Comparison of ENCODE assay signal across 8 mouse cellular contexts in the genomic region with DNA sequence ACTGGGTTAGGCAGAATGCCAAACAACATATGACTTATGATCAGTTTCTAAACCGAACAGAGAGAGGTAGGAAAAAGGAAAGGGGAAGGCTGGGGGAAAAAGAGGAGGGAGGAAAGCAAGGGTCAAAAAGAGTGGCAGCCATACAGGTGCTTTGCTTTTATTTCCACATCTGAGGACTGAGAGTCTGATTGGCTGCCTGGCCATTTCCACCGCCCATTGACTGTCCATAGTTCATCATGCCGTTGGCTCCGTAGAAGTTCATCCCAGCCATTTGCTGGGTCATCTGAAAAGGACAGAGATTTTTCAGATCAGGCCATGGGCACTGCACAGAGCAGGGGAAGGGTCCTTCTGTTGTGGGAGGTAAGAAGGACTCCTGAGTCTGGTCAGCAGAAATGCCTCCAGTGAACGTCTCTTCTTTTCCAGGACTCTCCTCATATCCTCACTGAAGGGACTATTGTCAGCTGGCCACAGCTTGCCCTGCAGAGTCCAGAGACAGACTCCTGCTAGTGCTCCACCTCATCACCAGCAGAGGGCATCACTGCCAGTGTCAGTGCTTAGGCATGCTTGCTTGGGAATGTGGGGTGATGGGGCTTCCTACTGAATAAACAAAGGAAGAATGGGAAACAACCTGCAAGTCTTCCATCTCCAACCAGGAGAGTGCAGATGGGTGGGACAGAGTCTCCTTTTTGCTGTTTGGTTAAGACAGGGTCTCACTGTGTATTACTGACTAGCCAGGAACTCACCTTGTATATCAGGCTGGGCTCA. TPM values are rescaled to one million over a fixed set of nuclear protein-coding genes. Genes with fewer than 3 reads are reported as not detected.
A peak's percentile ranks its signal among the peaks of the same experiment; 100 is the strongest.
DNase-seq lines count a peak whose midpoint lies in the region; ATAC-seq and TF ChIP-seq lines count a peak whose summit lies in the region.

No protein-coding gene starts in this region.

- no peak overlapping the region for H3K27ac ChIP-seq in hindbrain, embryonic 11.5 days (ENCODE audit: low read depth, low read length)
- H3K27ac ChIP-seq in hindbrain, embryonic 12.5 days = no peak overlapping the region
- H3K27ac ChIP-seq in ES-Bruce4 (ENCODE audit: insufficient read depth, low read length) = no peak overlapping the region
- H3K27ac ChIP-seq in liver, embryonic 13.5 days = no peak overlapping the region

- H3K4me3 ChIP-seq in hindbrain, embryonic 11.5 days (ENCODE audit: low read depth, low read length) = no peak overlapping the region
- H3K4me3 ChIP-seq in hindbrain, embryonic 12.5 days = no peak overlapping the region
- H3K4me3 ChIP-seq in ES-Bruce4 (ENCODE audit: low read depth, low read length) = no peak overlapping the region
- no peak overlapping the region for H3K4me3 ChIP-seq in liver, embryonic 13.5 days (replicated peaks)

- H3K27me3 ChIP-seq in hindbrain, embryonic 11.5 days (ENCODE audit: control insufficient read depth, insufficient read depth, low read length) = no peaks in the 10 kb centered on the region
- no peaks in the 10 kb centered on the region for H3K27me3 ChIP-seq in hindbrain, embryonic 12.5 days
- no peaks in the 10 kb centered on the region for H3K27me3 ChIP-seq in ES-Bruce4 (ENCODE audit: control insufficient read depth, insufficient read depth, low read length, poor library complexity, severe bottlenecking)
- H3K27me3 ChIP-seq in liver, embryonic 13.5 days = no peaks in the 10 kb centered on the region

- no peak for TF ChIP-seq POLR2A in ES-Bruce4 (IDR thresholded peaks at IDR 0.05; ENCODE audit: insufficient read depth, low read length)

- ATAC-seq in hindbrain, embryonic 11.5 days (ENCODE audit: low FRiP score) = no peak
- ATAC-seq in hindbrain, embryonic 12.5 days (ENCODE audit: low FRiP score) = no peak
- peak; percentile 62; the same call in 1 of the 2 replicates for ATAC-seq in granulocyte monocyte progenitor cell, adult 5-6 weeks (replicated peaks; ENCODE audit: poor library complexity, severe bottlenecking)
- 0 out of 2 replicates have a peak, but pooled peaks have one; percentile 24 for ATAC-seq in liver, embryonic 13.5 days (ENCODE audit: low read depth)

- DNase-seq in hindbrain, embryonic 11.5 days (ENCODE audit: low spot score) = peak; percentile 37
- peak; percentile 62 for DNase-seq in adrenal gland, postnatal 14 days
- DNase-seq in liver, embryonic 13.5 days = no peak
- peak; percentile 57 for DNase-seq in retina, postnatal 1 day
- no peak for DNase-seq in gastrocnemius, adult 18-20 months (ENCODE audit: low spot score)

- H3K9ac ChIP-seq in hindbrain, embryonic 11.5 days (ENCODE audit: low read depth, low read length) = no peak overlapping the region
- no peak overlapping the region for H3K9ac ChIP-seq in hindbrain, embryonic 12.5 days
- no peak overlapping the region for H3K9ac ChIP-seq in ES-Bruce4 (ENCODE audit: low read depth, poor library complexity, severe bottlenecking)
- no peak overlapping the region for H3K9ac ChIP-seq in liver, embryonic 13.5 days

- no peak overlapping the region for H3K4me2 ChIP-seq in hindbrain, embryonic 11.5 days (replicated peaks; ENCODE audit: low read depth, low read length)
- H3K4me2 ChIP-seq in hindbrain, embryonic 12.5 days (replicated peaks) = no peak overlapping the region
- H3K4me2 ChIP-seq in liver, embryonic 13.5 days = no peak overlapping the region

- no peaks in the 10 kb centered on the region for H3K9me3 ChIP-seq in hindbrain, embryonic 11.5 days (ENCODE audit: control insufficient read depth, low read length)
- no peaks in the 10 kb centered on the region for H3K9me3 ChIP-seq in hindbrain, embryonic 12.5 days (replicated peaks)
- no peaks in the 10 kb centered on the region for H3K9me3 ChIP-seq in ES-Bruce4 (replicated peaks; ENCODE audit: control insufficient read depth, insufficient read depth, low read length, poor library complexity, severe bottlenecking)
- no peaks in the 10 kb centered on the region for H3K9me3 ChIP-seq in liver, embryonic 13.5 days (replicated peaks)

- H3K36me3 ChIP-seq in hindbrain, embryonic 11.5 days (ENCODE audit: control insufficient read depth, insufficient read depth, low read length) = no peaks in the 10 kb centered on the region
- peaks cover 47% of the 10 kb centered on the region for H3K36me3 ChIP-seq in hindbrain, embryonic 12.5 days
- peaks cover 7% of the 10 kb centered on the region for H3K36me3 ChIP-seq in ES-Bruce4 (ENCODE audit: control insufficient read depth, insufficient read depth, low read length, poor library complexity, severe bottlenecking)
- peaks cover 70% of the 10 kb centered on the region for H3K36me3 ChIP-seq in liver, embryonic 13.5 days

- TF ChIP-seq EP300 in ES-Bruce4 (IDR thresholded peaks at IDR 0.05; ENCODE audit: insufficient read depth, low read depth, low read length) = no peak

- peak; percentile 72 for TF ChIP-seq CTCF in ES-Bruce4 (IDR thresholded peaks at IDR 0.05; ENCODE audit: low read depth, low read length)

- no peaks in the 10 kb centered on the region for H3K4me1 ChIP-seq in hindbrain, embryonic 11.5 days (replicated peaks; ENCODE audit: control insufficient read depth, insufficient read depth, low read length)
- no peaks in the 10 kb centered on the region for H3K4me1 ChIP-seq in hindbrain, embryonic 12.5 days
- no peaks in the 10 kb centered on the region for H3K4me1 ChIP-seq in ES-Bruce4 (ENCODE audit: control insufficient read depth, insufficient read depth, low read length)
- H3K4me1 ChIP-seq in liver, embryonic 13.5 days (replicated peaks) = no peaks in the 10 kb centered on the region

- 89% methylated on average over 5 of the region's 5 CpGs for WGBS in hindbrain, embryonic 11.5 days
- WGBS in hindbrain, embryonic 12.5 days = 89% methylated on average over 5 of the region's 5 CpGs
- WGBS in liver, embryonic 13.5 days (ENCODE audit: insufficient replicate concordance) = 82% methylated on average over 5 of the region's 5 CpGs

RNA-seq across cellular contexts. Expression of gene Zfp69, which starts 18.1 kb away (rescaled TPM):
- 9.7 and 10.9 TPM in 2 replicates for polyA plus RNA-seq in hindbrain, embryonic 11.5 days (2014; fragmentation: Nextera tagmentation; extraction: Ambion mirVana)
- polyA plus RNA-seq in hindbrain, embryonic 12.5 days (2016; fragmentation: Nextera tagmentation; extraction: Ambion mirVana) = 10.1 and 10.6 TPM in 2 replicates
- polyA plus RNA-seq in ES-Bruce4 (2011; ENCODE audit: insufficient read depth, insufficient read length, low read depth, missing spikeins) = 2.9 and 3.2 TPM in 2 replicates
- 2.4 and 3.4 TPM in 2 replicates for total RNA-seq in adrenal gland, postnatal 14 days (2021)
- 0.66 and 1.1 TPM in 2 replicates for total RNA-seq in granulocyte monocyte progenitor cell, adult 5-6 weeks (2014; fragmentation: Nextera tagmentation)
- 0.43 and 0.77 TPM in 2 replicates for total RNA-seq in granulocyte monocyte progenitor cell, adult 5-6 weeks (2017)
- polyA plus RNA-seq in liver, embryonic 13.5 days (2015; fragmentation: Nextera tagmentation; extraction: Ambion mirVana) = 1.8 and 2.0 TPM in 2 replicates
- under 1 TPM; 0.53 to 0.66 TPM for total RNA-seq in gastrocnemius, adult 18-20 months (2021)

RNA-seq across cellular contexts. Expression of gene Exo5, which starts 44.7 kb away (rescaled TPM):
- polyA plus RNA-seq in hindbrain, embryonic 11.5 days (2014; fragmentation: Nextera tagmentation; extraction: Ambion mirVana) = 32.0 and 37.1 TPM in 2 replicates
- polyA plus RNA-seq in hindbrain, embryonic 12.5 days (2016; fragmentation: Nextera tagmentation; extraction: Ambion mirVana) = 34.1 and 38.0 TPM in 2 replicates
- polyA plus RNA-seq in ES-Bruce4 (2011; ENCODE audit: insufficient read depth, insufficient read length, low read depth, missing spikeins) = 14.0 and 17.0 TPM in 2 replicates
- total RNA-seq in adrenal gland, postnatal 14 days (2021) = 12.0 and 15.3 TPM in 2 replicates
- 15.4 and 17.6 TPM in 2 replicates for total RNA-seq in granulocyte monocyte progenitor cell, adult 5-6 weeks (2014; fragmentation: Nextera tagmentation)
- total RNA-seq in granulocyte monocyte progenitor cell, adult 5-6 weeks (2017) = 16.4 and 18.1 TPM in 2 replicates
- polyA plus RNA-seq in liver, embryonic 13.5 days (2015; fragmentation: Nextera tagmentation; extraction: Ambion mirVana) = 8.0 and 9.7 TPM in 2 replicates
- 1 to 10 TPM in 1 of 2 experiments, under 1 TPM in 1; 0.91 to 1.7 TPM for total RNA-seq in gastrocnemius, adult 18-20 months (2021)

RNA-seq across cellular contexts. Expression of gene Smap2, which starts 47.5 kb away (rescaled TPM):
- 20.4 and 21.9 TPM in 2 replicates for polyA plus RNA-seq in hindbrain, embryonic 11.5 days (2014; fragmentation: Nextera tagmentation; extraction: Ambion mirVana)
- 36.2 and 41.7 TPM in 2 replicates for polyA plus RNA-seq in hindbrain, embryonic 12.5 days (2016; fragmentation: Nextera tagmentation; extraction: Ambion mirVana)
- 23.0 and 23.9 TPM in 2 replicates for polyA plus RNA-seq in ES-Bruce4 (2011; ENCODE audit: insufficient read depth, insufficient read length, low read depth, missing spikeins)
- total RNA-seq in adrenal gland, postnatal 14 days (2021) = 31.5 and 42.3 TPM in 2 replicates
- 44.9 and 53.4 TPM in 2 replicates for total RNA-seq in granulocyte monocyte progenitor cell, adult 5-6 weeks (2014; fragmentation: Nextera tagmentation)
- total RNA-seq in granulocyte monocyte progenitor cell, adult 5-6 weeks (2017) = 16.4 and 18.2 TPM in 2 replicates
- 19.8 and 23.7 TPM in 2 replicates for polyA plus RNA-seq in liver, embryonic 13.5 days (2015; fragmentation: Nextera tagmentation; extraction: Ambion mirVana)
- total RNA-seq in gastrocnemius, adult 18-20 months (2021) = 10 to 100 TPM; 13.5 to 17.3 TPM

Comparison
In these comparisons a context has a peak if more than half of its experiments do, and no peak if none do; other contexts are left out.
1. ATAC-seq: peak in granulocyte monocyte progenitor cell, adult 5-6 weeks (single experiment) and liver, embryonic 13.5 days (single experiment); none in hindbrain, embryonic 11.5 days (single experiment) and hindbrain, embryonic 12.5 days (single experiment).
2. DNase-seq: peak in hindbrain, embryonic 11.5 days (single experiment), adrenal gland, postnatal 14 days (single experiment) and retina, postnatal 1 day (single experiment); none in liver, embryonic 13.5 days (single experiment) and gastrocnemius, adult 18-20 months (single experiment).